Mouse (Mus musculus) liver, embryonic 13.5 days (tissue): Measurements from ENCODE around the gene Lonrf2. TPM values are rescaled to one million over a fixed set of nuclear protein-coding genes. Genes with fewer than 3 reads are reported as not detected.
A peak's percentile ranks its signal among the peaks of the same experiment; 100 is the strongest.

Experiments used
- ATAC-seq: fragments of 200-750 bp; cut with Nextera tagmentation; 2 replicates; pipeline ENCODE4 v1.8.0; 2017; ENCODE audit warnings: low read depth, mild to moderate bottlenecking, moderate number of reproducible peaks, moderate library complexity
- DNase-seq: peaks from one replicate; pipeline ENCODE4 v3.0.0; 2022
- H3K27ac ChIP-seq: fragments of 300-500 bp; sonication (generic); 2 replicates; pipeline ENCODE4 v1.5.1; 2015; ENCODE audit warnings: moderate library complexity, mild to moderate bottlenecking, inconsistent platforms
- H3K27me3 ChIP-seq: fragments of 300-500 bp; sonication (generic); 2 replicates; pipeline ENCODE4 v1.6.1; 2015; ENCODE audit warnings: mild to moderate bottlenecking, inconsistent platforms
- H3K36me3 ChIP-seq: fragments of 300-500 bp; sonication (generic); 2 replicates; pipeline ENCODE4 v1.6.1; 2015; ENCODE audit warnings: mild to moderate bottlenecking, inconsistent platforms
- H3K4me1 ChIP-seq: fragments of 300-500 bp; sonication (generic); replicated peaks from 2 replicates; pipeline ENCODE4 v1.6.1; 2015; ENCODE audit warnings: inconsistent platforms
- H3K4me2 ChIP-seq: fragments of 300-500 bp; sonication (generic); 2 replicates; pipeline ENCODE4 v1.6.1; 2015; ENCODE audit warnings: inconsistent platforms, mild to moderate bottlenecking, moderate library complexity
- H3K4me3 ChIP-seq: fragments of 300-500 bp; sonication (generic); replicated peaks from 2 replicates; pipeline ENCODE4 v1.5.1; 2015; ENCODE audit warnings: mild to moderate bottlenecking, inconsistent platforms
- H3K9ac ChIP-seq: fragments of 300-500 bp; sonication (generic); 2 replicates; pipeline ENCODE4 v1.6.1; 2015; ENCODE audit warnings: mild to moderate bottlenecking, inconsistent platforms
- H3K9me3 ChIP-seq: fragments of 300-500 bp; sonication (generic); replicated peaks from 2 replicates; pipeline ENCODE4 v1.6.1; 2016; ENCODE audit warnings: inconsistent platforms
- whole genome bisulfite sequencing: fragments of 180-500 bp; shearing (Covaris S2); methylation state at CpG from one replicate; pipeline ENCODE4 v1.1.7; 2015; ENCODE audit not compliant: insufficient replicate concordance; 5-methylcytosine and 5-hydroxymethylcytosine counted together
- polyA plus RNA-seq: library from polyadenylated mRNA; unstranded; fragments of >200 nt; fragmentation: Nextera tagmentation; extraction: Ambion mirVana; gene quantifications from 2 replicates; pipeline ENCODE4 v1.2.1, GENCODE M21; 2015

Gene Lonrf2
- polyA plus RNA-seq: 0.05 and 0.06 TPM in 2 replicates

DNA sequence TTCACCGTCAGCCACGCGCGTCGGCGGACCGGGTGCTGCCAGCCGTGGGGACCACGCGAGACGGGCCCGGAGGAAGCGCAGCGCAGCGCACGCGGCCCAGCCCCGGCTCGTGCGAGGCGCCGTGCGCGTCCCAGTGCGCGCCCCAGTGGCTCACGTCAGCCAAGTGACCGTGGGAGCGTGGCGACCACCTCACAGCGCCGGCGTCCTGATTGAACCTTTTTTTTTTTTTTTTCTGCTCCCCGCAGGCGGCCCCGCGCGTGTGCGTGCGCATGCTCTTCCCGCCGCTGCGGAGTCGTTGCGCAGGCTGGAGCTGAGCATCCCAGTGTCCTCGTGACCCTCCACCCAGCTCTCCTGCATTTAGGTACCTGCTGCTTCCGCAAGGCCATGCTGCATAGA lies at the start of gene Lonrf2:
TSS of gene Lonrf2 (minus strand) at position 235 of the 396 bp plus-strand sequence.
- Histone ChIP-seq H3K27me3 (peaks cover 53% of the 10 kb centered on the region), H3K4me2 (peak within 1 kb of the TSS; percentile 59), H3K9ac (0 out of 2 replicates have a peak within 1 kb of the TSS, but pooled peaks have one; percentile 13), H3K4me3 (peak within 1 kb of the TSS; percentile 47), H3K27ac (no peak within 1 kb of the TSS), H3K36me3 (no peaks in the 10 kb centered on the region), H3K4me1 (0 out of 2 replicates have a peak, but pooled peaks cover 6% of the 10 kb centered on the region), H3K9me3 (no peaks in the 10 kb centered on the region)
- WGBS: 3% methylated on average over 43 of the region's 47 CpGs
- DNase-seq: no peak
- ATAC-seq: no peak

DNA sequence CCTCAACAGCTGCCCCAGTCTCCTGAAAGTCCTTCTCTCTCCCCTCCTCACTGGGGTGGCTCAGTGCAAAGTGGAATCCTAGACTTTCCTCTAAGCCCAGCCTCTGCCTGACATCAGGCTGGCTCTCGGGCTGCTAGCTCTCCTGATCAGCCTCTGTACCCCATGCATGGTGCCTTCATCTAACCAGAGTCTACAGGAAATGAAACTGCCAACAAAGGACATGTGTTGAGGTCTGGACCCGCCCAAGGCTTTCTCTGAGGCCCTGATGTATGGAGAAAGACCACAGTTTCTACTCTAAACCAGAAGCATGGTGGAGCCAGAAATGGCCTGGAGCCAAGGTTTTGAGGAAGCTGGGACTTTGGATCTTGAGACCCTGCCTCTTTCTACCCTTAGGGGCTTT lies 49.4 kb upstream of the Lonrf2 start:
- no peak overlapping the region for H3K27ac ChIP-seq

DNA sequence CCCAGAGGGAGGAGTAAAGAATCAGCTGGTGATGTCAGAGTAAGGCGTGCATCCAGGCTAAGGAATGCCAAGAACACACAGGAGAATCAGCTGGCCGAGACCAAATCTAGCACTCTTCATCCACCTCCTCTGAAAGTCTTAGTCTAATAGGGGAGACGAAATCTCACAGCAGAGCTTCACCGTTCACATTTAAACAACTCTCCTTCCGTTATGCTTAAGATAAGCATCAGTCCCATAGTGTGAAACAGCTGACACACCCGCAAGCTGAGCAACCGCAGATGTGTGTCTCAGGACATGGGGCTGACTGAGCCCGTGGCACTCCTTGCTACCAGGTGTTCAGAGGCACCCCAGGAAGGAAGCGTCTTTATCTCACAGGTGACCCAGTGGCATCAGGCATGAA lies 47.3 kb upstream of the Lonrf2 start:
- H3K9ac ChIP-seq: no peak overlapping the region
- H3K4me3 ChIP-seq: no peak overlapping the region
- ATAC-seq (no peak), DNase-seq (no peak)
- no peaks in the 10 kb centered on the region for H3K4me1 ChIP-seq
- H3K4me2 ChIP-seq: no peak overlapping the region
- no peak overlapping the region for H3K27ac ChIP-seq
- 57% methylated on average over 9 of the region's 9 CpGs for WGBS
- no peaks in the 10 kb centered on the region for H3K36me3 ChIP-seq
- no peaks in the 10 kb centered on the region for H3K27me3 ChIP-seq
- no peaks in the 10 kb centered on the region for H3K9me3 ChIP-seq

More for the DNA sequence above, 49.4 kb upstream of the Lonrf2 start:
- Histone ChIP-seq H3K9me3 (no peaks in the 10 kb centered on the region), H3K36me3 (no peaks in the 10 kb centered on the region), H3K9ac (no peak overlapping the region), H3K4me3 (no peak overlapping the region), H3K4me2 (no peak overlapping the region), H3K4me1 (no peaks in the 10 kb centered on the region), H3K27me3 (no peaks in the 10 kb centered on the region)
- ATAC-seq: no peak
- DNase-seq: no peak
- WGBS: 36% methylated on average over 2 of the region's 2 CpGs

DNA sequence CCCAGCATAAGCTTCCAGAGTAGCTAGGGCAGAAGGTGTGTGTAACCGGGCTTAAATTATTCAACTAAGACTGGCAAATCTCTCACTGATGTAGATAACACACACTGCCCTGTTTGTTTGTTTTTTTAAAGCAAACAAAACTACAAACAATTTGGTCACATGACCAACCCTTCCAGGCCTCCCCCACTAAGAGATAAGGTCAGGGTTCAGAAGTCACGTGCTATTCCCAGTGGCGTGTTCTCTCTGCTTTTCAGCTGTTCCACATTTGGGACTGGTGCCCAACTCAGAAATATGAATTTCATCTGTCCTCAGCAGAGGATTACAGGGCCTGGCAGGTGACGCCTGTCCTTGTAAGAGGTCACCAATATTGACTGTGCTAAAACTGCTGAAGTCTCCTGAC lies 46.2 kb upstream of the Lonrf2 start:
- 72% methylated on average over 4 of the region's 4 CpGs for WGBS
- ATAC-seq (no peak), DNase-seq (no peak)
- no peak overlapping the region for H3K4me3 ChIP-seq
- H3K9me3 ChIP-seq: no peaks in the 10 kb centered on the region
- no peaks in the 10 kb centered on the region for H3K36me3 ChIP-seq
- no peaks in the 10 kb centered on the region for H3K4me1 ChIP-seq
- no peak overlapping the region for H3K27ac ChIP-seq
- H3K4me2 ChIP-seq: no peak overlapping the region
- H3K9ac ChIP-seq: no peak overlapping the region
- no peaks in the 10 kb centered on the region for H3K27me3 ChIP-seq

DNA sequence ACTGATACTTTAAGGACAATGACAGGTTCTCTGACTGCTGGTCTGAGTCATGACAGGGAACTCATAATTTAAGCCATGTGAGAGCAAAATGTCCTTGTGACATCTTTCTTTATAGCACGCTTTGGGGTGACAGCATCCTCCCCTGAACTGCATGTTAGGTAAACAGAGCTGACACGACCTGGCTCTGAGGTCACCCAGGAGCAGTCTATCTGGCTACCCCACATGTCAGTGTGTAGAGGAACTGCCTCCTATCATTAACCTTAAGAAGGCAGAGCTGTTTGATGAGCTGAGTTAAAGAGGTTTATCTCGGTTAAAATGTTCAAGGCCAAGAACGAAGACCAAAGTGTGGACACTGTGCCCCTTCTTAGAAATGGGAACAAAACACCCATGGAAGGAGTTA lies 44.9 kb upstream of the Lonrf2 start:
- Histone ChIP-seq H3K4me3 (no peak overlapping the region), H3K27ac (no peak overlapping the region), H3K9ac (no peak overlapping the region), H3K4me2 (no peak overlapping the region), H3K36me3 (no peaks in the 10 kb centered on the region), H3K9me3 (no peaks in the 10 kb centered on the region), H3K4me1 (no peaks in the 10 kb centered on the region), H3K27me3 (no peaks in the 10 kb centered on the region)
- no peak for DNase-seq
- 49% methylated on average over 4 of the region's 4 CpGs for WGBS
- no peak for ATAC-seq

DNA sequence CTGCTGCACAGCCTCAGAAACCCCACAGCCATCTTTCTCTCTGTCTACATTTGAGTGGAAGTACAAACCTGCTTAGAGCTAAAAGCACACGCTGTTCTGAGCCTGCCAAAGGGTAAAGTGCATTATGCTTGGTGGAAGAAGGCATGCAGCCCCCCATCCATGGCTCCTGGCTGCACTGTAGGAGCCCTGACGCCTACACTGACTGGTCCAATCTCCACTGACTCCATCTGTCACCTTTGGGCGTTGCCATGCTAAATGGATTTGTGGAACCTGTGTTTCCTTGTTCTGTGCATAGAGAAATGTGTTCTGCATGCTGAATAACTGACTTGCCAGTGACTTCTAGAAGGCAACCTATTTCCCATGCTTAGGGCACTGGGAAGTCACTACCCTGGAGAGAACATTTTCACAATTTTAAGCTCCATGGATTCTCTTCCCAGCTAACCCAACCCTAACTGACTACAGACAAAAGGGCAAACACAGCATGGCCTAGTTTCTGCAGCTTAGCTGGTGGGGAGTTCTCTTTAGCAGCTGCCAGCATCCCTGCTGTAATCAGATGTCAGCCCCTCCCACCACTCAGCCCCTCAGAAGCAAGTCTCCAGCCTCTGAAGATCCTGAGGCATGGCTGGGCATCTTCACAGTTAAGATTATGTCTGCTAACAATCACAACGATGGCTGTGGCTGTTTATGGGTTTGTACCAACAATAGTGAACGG lies 40.3 kb upstream of the Lonrf2 start:
- H3K9me3 ChIP-seq: no peaks in the 10 kb centered on the region
- no peaks in the 10 kb centered on the region for H3K36me3 ChIP-seq
- no peaks in the 10 kb centered on the region for H3K27me3 ChIP-seq
- no peak overlapping the region for H3K9ac ChIP-seq
- H3K27ac ChIP-seq: no peak overlapping the region
- WGBS: 34% methylated on average over 5 of the region's 5 CpGs
- DNase-seq: no peak
- H3K4me2 ChIP-seq: no peak overlapping the region
- no peak for ATAC-seq
- no peak overlapping the region for H3K4me3 ChIP-seq
- no peaks in the 10 kb centered on the region for H3K4me1 ChIP-seq

DNA sequence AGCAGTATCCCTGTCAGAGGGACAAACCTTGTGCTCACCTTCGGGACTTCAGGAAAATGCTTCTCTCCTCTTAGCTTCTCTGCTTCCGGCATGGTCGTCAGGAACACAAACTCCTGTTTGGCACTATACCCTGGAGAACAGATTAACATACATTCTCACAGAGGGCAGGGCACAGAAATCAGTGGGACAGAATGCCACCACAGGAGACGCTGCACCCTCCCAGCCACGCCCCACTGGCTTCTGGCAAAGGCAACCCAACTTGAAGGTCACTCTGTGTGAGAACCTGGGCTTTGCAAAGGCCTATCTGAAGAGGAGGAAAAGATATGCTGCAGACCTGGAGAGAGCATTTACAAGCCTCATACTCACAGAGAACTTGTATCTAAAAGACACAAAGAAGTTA lies 37.4 kb upstream of the Lonrf2 start:
- 65% methylated on average over 5 of the region's 5 CpGs for WGBS
- no peak overlapping the region for H3K27ac ChIP-seq
- H3K4me2 ChIP-seq: no peak overlapping the region
- H3K27me3 ChIP-seq: no peaks in the 10 kb centered on the region
- H3K4me3 ChIP-seq: no peak overlapping the region
- no peak for DNase-seq
- H3K4me1 ChIP-seq: no peaks in the 10 kb centered on the region
- no peaks in the 10 kb centered on the region for H3K9me3 ChIP-seq
- H3K9ac ChIP-seq: no peak overlapping the region
- H3K36me3 ChIP-seq: no peaks in the 10 kb centered on the region
- ATAC-seq: no peak

DNA sequence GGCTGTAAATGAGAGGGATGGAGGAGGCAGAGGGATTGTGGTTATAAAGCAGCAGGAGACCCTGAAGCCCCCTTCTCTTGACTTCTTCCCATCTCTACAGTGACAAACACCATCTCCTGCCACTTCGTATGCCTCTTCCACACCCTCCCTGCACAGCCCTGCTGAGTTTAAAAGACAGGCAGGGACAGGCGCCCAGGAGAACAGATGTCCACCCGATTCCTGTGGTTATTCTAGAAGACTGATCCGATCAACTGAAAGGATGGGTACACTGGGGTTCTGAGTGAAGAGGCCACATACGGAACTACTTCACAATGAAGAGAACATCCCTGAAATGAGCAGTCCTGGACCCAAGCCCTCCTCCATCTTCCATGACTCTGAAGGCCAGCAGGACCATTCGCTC lies 35.3 kb upstream of the Lonrf2 start:
- H3K27ac ChIP-seq: no peak overlapping the region
- H3K4me2 ChIP-seq: no peak overlapping the region
- no peak overlapping the region for H3K4me3 ChIP-seq
- H3K36me3 ChIP-seq: no peaks in the 10 kb centered on the region
- H3K9ac ChIP-seq: no peak overlapping the region
- no peaks in the 10 kb centered on the region for H3K4me1 ChIP-seq
- 67% methylated on average over 6 of the region's 6 CpGs for WGBS
- DNase-seq (no peak), ATAC-seq (no peak)
- H3K27me3 ChIP-seq: no peaks in the 10 kb centered on the region
- no peaks in the 10 kb centered on the region for H3K9me3 ChIP-seq

DNA sequence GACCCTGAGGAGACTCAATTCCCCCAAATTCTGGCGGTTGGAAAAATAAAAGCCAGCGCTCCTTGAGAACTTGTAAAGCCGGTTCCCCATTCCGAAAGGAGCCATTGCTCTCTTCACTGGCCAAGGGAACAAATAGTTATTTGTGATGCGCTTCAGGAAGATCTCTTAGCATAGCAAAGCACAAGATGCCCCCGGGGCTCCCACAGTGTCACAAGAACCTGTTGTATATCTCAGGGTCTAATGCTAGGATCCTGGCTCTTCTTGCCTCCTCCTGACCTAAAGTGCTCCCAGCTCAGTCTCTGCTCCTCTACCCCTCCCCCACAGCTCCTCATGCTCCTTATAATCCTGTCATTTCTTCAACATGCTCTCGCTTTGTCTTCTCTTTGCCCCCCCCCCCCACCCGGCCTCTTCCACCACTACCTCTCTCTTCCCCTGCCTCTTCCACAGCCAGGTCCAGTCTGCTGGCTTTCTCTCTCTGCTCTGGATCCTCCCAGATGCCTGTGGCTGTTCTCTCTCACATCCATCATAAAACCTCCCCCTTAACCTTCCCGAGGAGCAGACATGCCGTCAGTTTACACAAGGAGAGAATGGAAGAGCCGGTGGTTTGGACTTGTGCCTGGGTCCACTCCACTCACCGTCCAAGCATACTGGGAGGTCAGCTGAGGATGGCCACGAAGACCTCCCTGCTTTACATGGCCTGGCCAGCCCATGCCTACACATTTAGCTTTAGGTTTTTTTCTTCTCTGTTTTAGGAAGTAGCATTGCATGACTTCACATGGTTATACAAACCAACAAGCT lies 33.1 kb upstream of the Lonrf2 start:
- 49% methylated on average over 13 of the region's 13 CpGs for WGBS
- no peak for ATAC-seq

DNA sequence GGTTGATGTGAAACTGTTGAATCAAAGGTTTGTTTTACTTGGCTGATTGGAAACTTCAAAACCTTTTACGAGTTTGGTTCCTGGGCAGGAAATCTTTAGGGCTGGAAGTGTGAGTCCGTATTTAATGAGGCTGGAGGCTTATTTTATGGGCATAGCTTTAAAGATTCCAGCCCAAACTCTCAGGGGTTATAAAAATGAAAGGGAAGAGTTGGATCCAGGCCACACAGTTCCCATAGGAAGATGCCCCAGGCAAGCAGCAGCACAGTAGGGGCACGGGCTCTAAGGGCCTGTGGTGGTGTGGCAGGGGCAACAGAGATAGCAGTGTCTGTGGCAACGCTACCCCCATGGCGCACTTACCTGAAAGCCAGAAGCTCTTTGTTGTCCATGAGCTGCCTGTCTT lies 29.7 kb upstream of the Lonrf2 start:
- no peak overlapping the region for H3K9ac ChIP-seq
- no peaks in the 10 kb centered on the region for H3K9me3 ChIP-seq
- no peak for DNase-seq
- WGBS: 59% methylated on average over 5 of the region's 5 CpGs
- no peaks in the 10 kb centered on the region for H3K27me3 ChIP-seq
- H3K4me3 ChIP-seq: no peak overlapping the region
- H3K27ac ChIP-seq: no peak overlapping the region
- H3K4me2 ChIP-seq: no peak overlapping the region
- no peak for ATAC-seq
- no peaks in the 10 kb centered on the region for H3K36me3 ChIP-seq
- H3K4me1 ChIP-seq: no peaks in the 10 kb centered on the region

More for the DNA sequence above, 33.1 kb upstream of the Lonrf2 start:
- H3K4me2 ChIP-seq: no peak overlapping the region
- H3K27ac ChIP-seq: no peak overlapping the region
- no peaks in the 10 kb centered on the region for H3K36me3 ChIP-seq
- H3K27me3 ChIP-seq: no peaks in the 10 kb centered on the region
- H3K4me3 ChIP-seq: no peak overlapping the region
- H3K9ac ChIP-seq: no peak overlapping the region
- H3K4me1 ChIP-seq: no peaks in the 10 kb centered on the region
- H3K9me3 ChIP-seq: no peaks in the 10 kb centered on the region
- DNase-seq: no peak

DNA sequence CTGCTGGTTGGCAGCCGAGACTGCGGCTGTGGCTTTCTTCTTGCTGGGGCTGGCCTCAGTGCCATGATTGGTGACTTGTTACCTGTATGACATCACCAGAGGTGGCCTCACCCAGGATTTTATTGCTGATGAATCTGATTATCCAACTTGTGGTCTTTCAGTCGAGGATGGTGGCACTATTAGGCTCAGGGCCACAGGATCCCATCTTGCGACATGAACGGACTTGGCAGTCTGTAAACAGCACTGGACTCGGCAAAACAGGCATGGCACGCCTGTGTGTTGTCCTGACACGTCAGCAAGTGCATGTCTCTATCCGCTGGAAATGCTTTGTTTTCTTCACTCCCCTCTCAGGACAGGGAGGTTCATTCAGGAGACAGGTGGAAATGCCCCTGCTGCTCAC lies 27.8 kb upstream of the Lonrf2 start:
- Histone ChIP-seq H3K9ac (no peak overlapping the region), H3K27me3 (no peaks in the 10 kb centered on the region), H3K4me2 (no peak overlapping the region), H3K9me3 (no peaks in the 10 kb centered on the region), H3K4me3 (no peak overlapping the region), H3K27ac (no peak overlapping the region), H3K4me1 (no peaks in the 10 kb centered on the region), H3K36me3 (no peaks in the 10 kb centered on the region)
- 62% methylated on average over 9 of the region's 9 CpGs for WGBS
- DNase-seq: no peak
- no peak for ATAC-seq

DNA sequence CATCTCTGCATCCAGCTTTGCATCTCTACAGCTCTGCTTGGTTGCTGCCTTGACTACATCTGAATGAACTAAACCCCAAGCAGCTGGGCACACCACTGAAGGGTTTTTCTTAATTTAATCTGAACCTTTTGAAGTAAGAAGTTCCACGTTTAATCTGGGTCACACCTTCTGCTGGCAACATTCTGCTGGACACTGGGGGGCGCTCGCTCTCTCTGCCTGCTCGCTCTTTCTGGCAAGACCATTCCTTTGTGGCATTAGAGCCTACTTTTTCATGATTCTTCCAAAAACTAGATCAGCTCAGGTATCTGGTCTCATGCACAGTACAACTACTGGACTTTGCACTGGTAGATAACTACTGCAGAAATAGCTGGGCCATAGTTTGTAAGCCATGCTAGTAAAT lies 25.7 kb upstream of the Lonrf2 start:
- Histone ChIP-seq H3K9ac (no peak overlapping the region), H3K9me3 (no peaks in the 10 kb centered on the region), H3K4me3 (no peak overlapping the region), H3K4me1 (no peaks in the 10 kb centered on the region), H3K27ac (no peak overlapping the region), H3K27me3 (no peaks in the 10 kb centered on the region), H3K36me3 (no peaks in the 10 kb centered on the region), H3K4me2 (no peak overlapping the region)
- ATAC-seq: no peak
- no peak for DNase-seq
- 10% methylated on average over 4 of the region's 4 CpGs for WGBS
